Mouse (Mus musculus) erythroblast, embryonic 14.5 days (primary cell): ENCODE results near the gene Lep. TPM values are rescaled to one million over a fixed set of nuclear protein-coding genes. Genes with fewer than 3 reads are reported as not detected.

Experiments
- H3K27me3 ChIP-seq: 2 replicates; pipeline ENCODE4 v1.6.1; 2012; ENCODE audit warnings: inconsistent platforms; ENCODE audit not compliant: control insufficient read depth
- H3K36me3 ChIP-seq: 2 replicates; pipeline ENCODE4 v1.6.1; 2012; ENCODE audit warnings: mild to moderate bottlenecking, inconsistent platforms; ENCODE audit not compliant: control insufficient read depth
- H3K4me1 ChIP-seq: 2 replicates; pipeline ENCODE4 v1.6.1; 2012; ENCODE audit warnings: inconsistent platforms; ENCODE audit not compliant: control insufficient read depth
- H3K4me3 ChIP-seq: replicated peaks from 2 replicates; pipeline ENCODE3; 2012; ENCODE audit warnings: moderate library complexity, mild to moderate bottlenecking, inconsistent platforms
- H3K9me3 ChIP-seq: 2 replicates; pipeline ENCODE4 v1.6.1; 2012; ENCODE audit warnings: low read length, inconsistent platforms, mixed read lengths; ENCODE audit not compliant: control insufficient read depth
- GATA1 ChIP-seq: IDR thresholded peaks from 2 replicates; pipeline ENCODE4 v1.6.1; 2012; ENCODE audit warnings: low read length, inconsistent platforms, mixed read lengths
- TAL1 ChIP-seq: IDR thresholded peaks from 3 replicates; pipeline ENCODE4 v1.6.1; 2012; ENCODE audit warnings: low read length, inconsistent platforms, mixed read lengths
- polyA plus RNA-seq: library from polyadenylated mRNA; stranded (reverse); fragments of >175 nt; gene quantifications from 2 replicates; pipeline ENCODE4 v1.2.3, GENCODE M21; 2012

The Lep gene
- polyA plus RNA-seq, 1 experiment = not detected

DNA sequence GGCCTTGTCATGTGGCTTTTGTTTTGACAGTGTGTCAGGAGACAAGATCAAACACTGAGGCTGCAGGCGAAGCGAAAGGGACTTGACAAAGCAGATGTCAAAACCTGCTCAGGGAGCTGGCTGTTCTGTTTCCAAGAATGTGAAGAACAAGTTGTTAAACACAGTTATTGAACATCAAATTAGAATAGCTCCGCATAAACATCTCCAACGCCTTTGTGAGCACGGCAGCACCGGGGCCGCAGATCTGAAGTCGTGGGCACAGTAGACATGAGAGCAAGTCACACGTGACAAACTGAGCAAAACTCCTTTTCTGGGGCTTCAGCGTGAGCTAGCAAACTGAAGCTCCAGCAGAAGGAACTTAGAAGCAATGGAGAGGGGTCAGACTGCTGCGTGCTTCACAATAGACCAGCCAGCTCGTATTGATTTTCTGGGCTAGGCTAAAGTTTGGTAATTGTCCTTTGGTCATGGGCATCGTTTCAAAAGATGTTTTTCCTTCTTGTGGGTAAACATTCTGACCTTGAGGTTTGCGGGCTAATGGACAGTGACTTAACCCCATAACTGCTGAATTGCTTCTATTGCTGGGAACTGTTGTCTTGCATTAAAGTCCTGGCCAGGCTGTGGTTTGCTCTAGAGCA lies 39.6 kb downstream of the Lep start:
- TF ChIP-seq TAL1 (no peak), GATA1 (no peak)

DNA sequence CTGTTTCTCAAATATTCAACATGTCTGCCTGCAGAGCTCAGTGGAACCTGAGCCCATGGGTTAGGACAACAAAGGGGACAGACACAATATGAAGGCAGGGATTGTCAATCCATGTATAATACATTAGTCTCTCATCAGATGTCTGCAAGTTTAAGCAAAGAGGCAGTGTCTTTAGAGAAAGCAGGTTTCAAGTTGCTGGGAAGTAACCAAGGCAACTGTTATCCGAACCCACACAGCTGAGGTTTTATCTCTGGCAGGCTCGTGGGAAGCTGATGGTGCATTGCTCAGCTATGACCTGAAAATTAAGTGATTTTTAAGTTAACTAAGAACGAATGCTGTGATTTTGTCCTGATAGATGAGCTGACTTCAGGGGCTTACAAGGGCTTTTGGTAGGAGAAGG lies 40.4 kb downstream of the Lep start:
- TF ChIP-seq GATA1 (no peak), TAL1 (no peak)
- H3K27me3 ChIP-seq = no peaks in the 10 kb centered on the region
- no peak overlapping the region for H3K4me3 ChIP-seq
- H3K36me3 ChIP-seq = no peaks in the 10 kb centered on the region
- no peaks in the 10 kb centered on the region for H3K4me1 ChIP-seq
- peaks cover 3% of the 10 kb centered on the region; the same call in 1 of the 2 replicates for H3K9me3 ChIP-seq

More for the DNA sequence above, 39.6 kb downstream of the Lep start:
- no peaks in the 10 kb centered on the region for H3K4me1 ChIP-seq
- H3K4me3 ChIP-seq = no peak overlapping the region
- H3K9me3 ChIP-seq = peaks cover 3% of the 10 kb centered on the region; the same call in 1 of the 2 replicates
- no peaks in the 10 kb centered on the region for H3K36me3 ChIP-seq
- H3K27me3 ChIP-seq = no peaks in the 10 kb centered on the region

DNA sequence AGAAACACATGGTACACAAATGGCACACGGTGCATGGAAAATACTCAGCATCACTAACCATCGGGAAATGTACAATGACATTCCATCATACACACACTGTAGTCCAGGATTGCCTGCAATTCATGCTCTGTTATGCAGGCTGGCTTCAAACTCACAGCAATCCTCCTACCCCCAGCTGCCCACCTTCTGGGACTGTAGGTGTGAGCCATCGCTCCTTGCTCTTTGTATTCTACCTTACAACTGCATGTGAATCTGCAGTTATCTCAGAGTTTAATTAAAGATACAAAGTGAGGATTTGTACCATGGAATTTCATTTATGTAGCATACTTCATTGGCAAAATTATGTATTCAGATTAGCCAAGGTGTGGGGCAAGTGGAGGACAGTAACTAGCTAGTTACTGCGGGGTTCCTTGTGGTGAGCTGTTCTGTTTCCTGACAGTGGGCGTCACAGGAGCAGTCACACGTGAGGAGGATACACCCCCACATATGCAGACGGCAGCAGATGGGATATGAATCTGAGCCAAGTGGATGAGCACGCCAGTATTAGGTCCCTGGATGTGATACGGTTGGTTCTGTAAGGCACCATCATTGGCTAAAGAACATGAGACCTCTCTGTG lies 41.3 kb downstream of the Lep start:
- H3K27me3 ChIP-seq = no peaks in the 10 kb centered on the region
- no peaks in the 10 kb centered on the region for H3K4me1 ChIP-seq
- H3K9me3 ChIP-seq = no peaks in the 10 kb centered on the region
- no peaks in the 10 kb centered on the region for H3K36me3 ChIP-seq
- no peak for TF ChIP-seq GATA1
- TF ChIP-seq TAL1 = no peak
- no peak overlapping the region for H3K4me3 ChIP-seq

DNA sequence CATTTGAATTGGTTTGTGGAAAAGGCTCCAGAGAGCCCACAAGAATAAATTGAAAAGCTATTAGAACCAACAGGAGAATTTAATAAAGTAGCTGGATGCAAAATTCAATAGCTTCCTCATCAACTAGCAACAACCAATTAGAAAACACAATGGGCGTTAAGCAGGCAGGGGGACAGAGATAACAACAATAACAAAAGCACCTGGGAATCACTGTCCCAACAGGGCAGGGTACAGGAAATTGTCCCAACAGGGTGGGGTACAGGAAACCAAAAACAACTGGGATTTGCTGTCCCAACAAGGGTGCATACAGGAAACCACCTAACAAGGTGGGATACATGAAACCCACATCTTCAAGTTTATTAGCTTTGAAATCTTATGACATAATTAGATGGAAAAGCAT lies 48.4 kb downstream of the Lep start:
- peaks cover 7% of the 10 kb centered on the region for H3K9me3 ChIP-seq
- H3K36me3 ChIP-seq = no peaks in the 10 kb centered on the region
- H3K4me3 ChIP-seq = no peak overlapping the region
- no peaks in the 10 kb centered on the region for H3K27me3 ChIP-seq
- H3K4me1 ChIP-seq = no peaks in the 10 kb centered on the region
- TF ChIP-seq TAL1 (no peak), GATA1 (no peak)

DNA sequence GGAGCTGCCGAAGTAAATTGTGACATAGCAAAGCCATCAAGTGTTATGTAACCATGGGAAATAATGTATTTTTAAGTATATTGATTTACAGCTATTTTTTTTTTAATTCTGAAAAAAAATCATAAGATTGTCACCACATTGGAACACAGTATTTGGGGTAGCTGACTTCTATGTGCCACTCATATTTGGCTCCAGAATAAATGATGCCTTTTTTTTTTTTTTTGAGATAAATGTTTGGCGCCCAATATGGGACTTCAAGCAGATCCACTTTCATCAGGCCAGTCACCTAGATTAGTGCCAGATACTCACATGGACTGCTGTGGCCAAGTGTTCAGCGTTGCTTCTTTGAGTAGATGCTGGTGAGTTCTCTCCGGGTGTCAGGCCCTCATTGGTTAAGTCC lies 51.5 kb downstream of the Lep start:
- H3K9me3 ChIP-seq = peaks cover 7% of the 10 kb centered on the region
- TF ChIP-seq GATA1 (no peak), TAL1 (no peak)
- no peaks in the 10 kb centered on the region for H3K4me1 ChIP-seq
- no peaks in the 10 kb centered on the region for H3K27me3 ChIP-seq
- no peak overlapping the region for H3K4me3 ChIP-seq
- no peaks in the 10 kb centered on the region for H3K36me3 ChIP-seq

DNA sequence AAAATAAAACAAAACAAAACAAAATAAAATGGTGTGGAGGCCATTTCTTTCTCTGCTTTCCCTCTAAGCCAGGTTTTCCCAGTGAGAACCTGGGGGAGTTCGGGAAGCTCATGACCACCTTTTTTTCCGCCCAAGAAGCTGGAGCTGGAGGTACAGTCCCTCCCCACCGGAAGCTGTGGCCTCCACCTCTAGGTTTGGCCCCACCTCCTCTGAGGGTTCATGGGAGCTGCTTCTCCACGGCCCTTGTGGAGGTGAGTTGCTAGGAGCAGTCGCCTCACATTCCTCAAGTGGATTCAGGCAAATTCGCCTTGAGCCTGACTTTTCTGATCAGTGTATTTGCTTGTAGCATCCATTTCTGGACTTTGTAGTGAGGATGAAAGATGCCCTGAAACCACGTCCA lies 55.7 kb downstream of the Lep start:
- no peaks in the 10 kb centered on the region for H3K27me3 ChIP-seq
- no peak for TF ChIP-seq TAL1
- TF ChIP-seq GATA1 = no peak
- no peaks in the 10 kb centered on the region for H3K36me3 ChIP-seq
- no peaks in the 10 kb centered on the region for H3K4me1 ChIP-seq
- H3K4me3 ChIP-seq = no peak overlapping the region
- peaks cover 7% of the 10 kb centered on the region for H3K9me3 ChIP-seq

DNA sequence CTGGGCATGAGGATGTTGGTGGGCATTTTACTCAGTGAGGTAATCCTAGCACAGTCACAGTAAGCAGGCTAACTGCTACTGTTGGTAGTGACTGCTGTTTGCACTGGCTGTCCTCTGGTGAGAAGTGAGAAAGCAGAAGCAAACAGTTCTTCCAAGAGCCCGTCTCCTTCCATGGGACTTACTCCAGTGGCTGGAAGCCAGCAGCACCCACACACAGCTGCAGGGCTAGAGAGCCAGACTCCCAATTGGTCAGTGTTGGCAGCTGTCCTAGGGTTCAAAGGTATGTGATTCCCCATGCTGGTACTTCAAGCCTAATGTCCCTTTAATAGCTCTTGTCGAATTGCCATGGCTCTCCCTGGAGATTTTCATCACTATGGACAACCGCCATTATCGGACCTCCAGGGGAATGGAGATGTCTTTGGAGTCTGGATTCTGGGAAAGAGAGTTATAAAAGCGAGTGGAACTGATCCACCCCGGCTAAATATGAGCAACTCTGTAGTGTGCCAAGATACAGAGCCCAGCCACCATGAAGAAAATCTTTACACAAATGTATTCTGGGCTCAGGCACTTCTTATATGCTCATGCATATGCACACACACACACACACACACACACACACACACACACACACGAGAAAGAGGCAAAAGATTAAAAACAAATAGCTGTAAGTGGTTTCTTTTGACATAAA lies 57.5 kb downstream of the Lep start:
- no peaks in the 10 kb centered on the region for H3K9me3 ChIP-seq
- H3K4me1 ChIP-seq = no peaks in the 10 kb centered on the region
- no peaks in the 10 kb centered on the region for H3K27me3 ChIP-seq
- H3K36me3 ChIP-seq = no peaks in the 10 kb centered on the region
- H3K4me3 ChIP-seq = no peak overlapping the region
- no peak for TF ChIP-seq GATA1
- no peak for TF ChIP-seq TAL1

DNA sequence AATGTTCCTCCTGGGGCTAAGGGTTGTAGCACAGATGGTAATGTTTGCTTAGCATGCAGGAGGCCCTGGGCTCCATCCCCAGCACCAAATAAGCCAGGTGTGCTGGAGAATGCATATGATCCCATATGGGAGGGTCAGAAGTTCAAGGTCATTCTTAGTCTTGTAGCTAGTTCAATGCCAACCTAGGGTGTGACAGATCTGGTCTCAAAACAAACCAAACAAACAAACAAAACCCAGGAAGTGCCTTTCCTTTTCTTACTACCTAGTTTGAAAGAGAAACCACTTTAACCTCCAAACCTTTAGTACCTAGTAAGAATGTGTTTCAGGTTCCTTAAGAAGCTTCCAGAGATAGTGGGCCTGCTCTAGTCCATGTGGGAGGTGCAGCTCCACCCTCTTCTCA lies 58.2 kb downstream of the Lep start:
- Histone ChIP-seq H3K36me3 (no peaks in the 10 kb centered on the region), H3K4me1 (no peaks in the 10 kb centered on the region), H3K9me3 (no peaks in the 10 kb centered on the region), H3K27me3 (no peaks in the 10 kb centered on the region), H3K4me3 (no peak overlapping the region)
- no peak for TF ChIP-seq TAL1
- no peak for TF ChIP-seq GATA1

DNA sequence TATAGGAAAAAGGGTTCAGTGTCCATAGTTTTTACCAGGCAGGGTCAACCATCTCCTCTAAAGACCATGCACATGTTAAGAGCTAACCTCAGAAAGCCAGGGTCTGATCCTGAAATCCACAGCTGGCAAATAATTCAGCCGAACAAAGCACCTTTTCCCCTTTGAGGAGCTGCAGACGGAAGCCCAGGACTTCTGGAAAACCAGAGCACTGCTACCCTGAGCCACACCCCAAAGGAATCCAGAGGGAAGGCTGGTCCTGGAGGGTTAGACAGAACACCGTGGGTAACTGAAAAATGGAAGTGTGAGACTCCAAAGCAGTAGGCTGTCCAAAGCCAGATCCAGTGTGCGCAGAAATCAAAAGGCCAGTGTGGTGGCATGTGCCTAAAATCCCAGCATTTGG lies 58.9 kb downstream of the Lep start:
- Histone ChIP-seq H3K36me3 (no peaks in the 10 kb centered on the region), H3K4me3 (no peak overlapping the region), H3K27me3 (no peaks in the 10 kb centered on the region), H3K9me3 (no peaks in the 10 kb centered on the region), H3K4me1 (no peaks in the 10 kb centered on the region)
- no peak for TF ChIP-seq GATA1
- TF ChIP-seq TAL1 = no peak
